ENCODE assay signal across 8 mouse cellular contexts in genomic region chr4:129490972-129491880, GRCm38 (mm10). TPM values are rescaled to one million over a fixed set of nuclear protein-coding genes. Genes with fewer than 3 reads are reported as not detected.
DNase-seq lines count a peak whose midpoint lies in the region; ATAC-seq and TF ChIP-seq lines count a peak whose summit lies in the region.

Gene Tssk3, minus strand, starts transcription at chr4:129491022.
Gene Fam229a, plus strand, starts transcription at chr4:129491190.

- no peak for TF ChIP-seq POLR2A in liver, adult 2 months (IDR thresholded peaks at IDR 0.05; ENCODE audit: extremely low read depth, insufficient read depth, low read length)

- peaks cover 37% of the 10 kb centered on the region for H3K27me3 ChIP-seq in hindbrain, embryonic 13.5 days
- H3K27me3 ChIP-seq in liver, adult 2 months (ENCODE audit: control insufficient read depth, insufficient read depth, low read length) = peaks cover 3% of the 10 kb centered on the region

- WGBS in hindbrain, embryonic 13.5 days = 4% methylated on average over 70 of the region's 70 CpGs
- 8% methylated on average over 69 of the region's 70 CpGs for WGBS in liver, adult 2 months

- no peaks in the 10 kb centered on the region for H3K79me2 ChIP-seq in liver, adult 2 months (ENCODE audit: control insufficient read depth, insufficient read depth, low read length)

- H3K9ac ChIP-seq in hindbrain, embryonic 13.5 days = peak within 1 kb of the TSS; percentile 52
- peak within 1 kb of the TSS; percentile 36; the same call in 1 of the 2 replicates for H3K9ac ChIP-seq in liver, adult 2 months (ENCODE audit: low read depth, low read length)

- peak within 1 kb of the TSS; percentile 61 for H3K4me2 ChIP-seq in hindbrain, embryonic 13.5 days

- peak; percentile 44 for DNase-seq in right cerebral cortex, postnatal 4 days
- DNase-seq in right cerebral cortex, postnatal 36 days (ENCODE audit: low spot score in 2 of 2) = no peak
- DNase-seq in cerebellum, postnatal 25 days = peak; percentile 55 to 69
- peak; percentile 17 for DNase-seq in liver, adult 2 months (ENCODE audit: extremely low read depth, low read depth, low spot score)
- peak; percentile 38 to 67 for DNase-seq in natural killer cell, adult 2 months (ENCODE audit: low spot score in 2 of 2)
- DNase-seq in adipocyte (ENCODE audit: low spot score) = no peak
- no peak for DNase-seq in ovary, adult 18-20 months (ENCODE audit: low spot score)

- peak within 1 kb of the TSS; percentile 36 for H3K4me3 ChIP-seq in hindbrain, embryonic 13.5 days
- H3K4me3 ChIP-seq in liver, adult 2 months (ENCODE audit: insufficient read depth, low read depth, low read length) = peak within 1 kb of the TSS; percentile 8; the same call in 1 of the 2 replicates

- peak; percentile 30; the same call in 1 of the 2 replicates for ATAC-seq in hindbrain, embryonic 13.5 days (ENCODE audit: low FRiP score)

- peaks cover 32% of the 10 kb centered on the region for H3K36me3 ChIP-seq in hindbrain, embryonic 13.5 days
- H3K36me3 ChIP-seq in liver, adult 2 months (ENCODE audit: control insufficient read depth, insufficient read depth, low read length) = peaks cover 9% of the 10 kb centered on the region

- no peak within 1 kb of the TSS for H3K27ac ChIP-seq in hindbrain, embryonic 13.5 days
- no peak within 1 kb of the TSS for H3K27ac ChIP-seq in liver, adult 2 months (replicated peaks; ENCODE audit: insufficient read depth, low read depth, low read length)

- H3K9me3 ChIP-seq in hindbrain, embryonic 13.5 days = no peaks in the 10 kb centered on the region

- H3K4me1 ChIP-seq in hindbrain, embryonic 13.5 days (replicated peaks) = peaks cover 19% of the 10 kb centered on the region
- peaks cover 3% of the 10 kb centered on the region; the same call in 1 of the 2 replicates for H3K4me1 ChIP-seq in liver, adult 2 months (ENCODE audit: control insufficient read depth, insufficient read depth, low read length)

- peak; percentile 18; the same call in 1 of the 2 replicates for TF ChIP-seq CTCF in liver, adult 2 months (IDR thresholded peaks at IDR 0.05; ENCODE audit: low read depth, low read length)

RNA-seq across cellular contexts. Expression of gene Tssk3, which starts in this region (rescaled TPM):
- polyA plus RNA-seq in hindbrain, embryonic 13.5 days (2015; fragmentation: Nextera tagmentation; extraction: Ambion mirVana) = 0.13 TPM in 1 of 2 replicates, not detected in the other
- not detected in 2 replicates for total RNA-seq in liver, adult 2 months (2014; rRNA removed)
- polyA plus RNA-seq in liver, adult 2 months (2012; rRNA removed) = not detected in 2 replicates

RNA-seq across cellular contexts. Expression of gene Fam229a, which starts in this region (rescaled TPM):
- polyA plus RNA-seq in hindbrain, embryonic 13.5 days (2015; fragmentation: Nextera tagmentation; extraction: Ambion mirVana) = 0.36 TPM in 1 of 2 replicates, not detected in the other
- total RNA-seq in liver, adult 2 months (2014; rRNA removed) = not detected in 2 replicates
- polyA plus RNA-seq in liver, adult 2 months (2012; rRNA removed) = 0.38 TPM in 1 of 2 replicates, not detected in the other

Comparison
In these comparisons a context has a peak if more than half of its experiments do, and no peak if none do; other contexts are left out.
1. DNase-seq: peak in right cerebral cortex, postnatal 4 days (single experiment), cerebellum, postnatal 25 days (2 of 2) and natural killer cell, adult 2 months (2 of 2); none in right cerebral cortex, postnatal 36 days (0 of 2), adipocyte (single experiment) and ovary, adult 18-20 months (single experiment).
2. Peak in ATAC-seq, H3K4me3 ChIP-seq, H3K9ac ChIP-seq and H3K4me2 ChIP-seq in hindbrain, embryonic 13.5 days; RNA of the genes that start here not detected or under 1 TPM.
3. Peak in DNase-seq, H3K4me3 ChIP-seq and H3K9ac ChIP-seq in liver, adult 2 months; RNA of the genes that start here not detected or under 1 TPM.